Mouse (Mus musculus) liver, postnatal 0 days (tissue): ENCODE measurements around the gene Prss33.

ENCODE experiments used
- CTCF ChIP-seq: sonication (generic); IDR thresholded peaks from 2 replicates; pipeline ENCODE4 v1.5.1; 2016; ENCODE audit warnings: antibody characterized with exemption, low read depth
- EP300 ChIP-seq: IDR thresholded peaks from 2 replicates; pipeline ENCODE4 v1.6.1; 2016; ENCODE audit warnings: antibody characterized with exemption, low read depth, mild to moderate bottlenecking

- TF ChIP-seq CTCF (no peak), EP300 (no peak)
Observed at GRCm38 (mm10) chr17:23815641-23816040, 20.2 kb downstream of the Prss33 start.
